Mouse (Mus musculus) MEL (cell line): ENCODE data around the gene 2010300C02Rik.

ENCODE experiments used
- CHD1 ChIP-seq: IDR thresholded peaks from 2 replicates; pipeline ENCODE4 v1.6.1; 2012; ENCODE audit warnings: low read depth, mild to moderate bottlenecking, inconsistent platforms, low read length, improper control_type of control experiment
- CHD2 ChIP-seq: IDR thresholded peaks from 2 replicates; pipeline ENCODE4 v1.6.1; 2011; ENCODE audit warnings: low read length, improper control_type of control experiment
- CTCF ChIP-seq, 3 experiments: IDR thresholded peaks in 2 of 3; conservative IDR thresholded peaks in 1 of 3; 2 replicates each; pipeline ENCODE4 v1.5.1; 2011 to 2012; ENCODE audit warnings: low read length in 3 of 3, low read depth in 2 of 3, mild to moderate bottlenecking in 2 of 3, improper control_type of control experiment in 1 of 3, inconsistent platforms in 1 of 3, mixed read lengths in 1 of 3, moderate library complexity in 1 of 3; ENCODE audit not compliant: control insufficient read depth in 1 of 3, insufficient read depth in 1 of 3, poor library complexity in 1 of 3, severe bottlenecking in 1 of 3
- EP300 ChIP-seq, 2 experiments: IDR thresholded peaks; 2 replicates each; pipeline ENCODE4 v1.6.1; 2011; ENCODE audit warnings: improper control_type of control experiment in 2 of 2, low read length in 2 of 2, low read depth in 1 of 2, mild to moderate bottlenecking in 1 of 2
- GATA1 ChIP-seq: IDR thresholded peaks from 2 replicates; pipeline ENCODE4 v1.6.1; 2011; ENCODE audit warnings: low read depth, low read length, improper control_type of control experiment
- MEF2A ChIP-seq: IDR thresholded peaks from 2 replicates; pipeline ENCODE4 v1.6.1; 2014; ENCODE audit warnings: low read depth, mild to moderate bottlenecking, inconsistent platforms, low read length, improper control_type of control experiment; ENCODE audit not compliant: poor library complexity, insufficient replicate concordance, severe bottlenecking; ENCODE audit errors: extremely low read depth
- NRF1 ChIP-seq: IDR thresholded peaks from 2 replicates; pipeline ENCODE4 v1.6.1; 2014; ENCODE audit warnings: low read depth, mild to moderate bottlenecking, inconsistent platforms, low read length, improper control_type of control experiment, moderate library complexity; ENCODE audit not compliant: poor library complexity, insufficient read depth, severe bottlenecking
- POLR2A ChIP-seq, 2 experiments: IDR thresholded peaks; 2 replicates each; pipeline ENCODE4 v1.6.1; 2011 to 2012; ENCODE audit warnings: low read length in 2 of 2, mild to moderate bottlenecking in 2 of 2, control low read depth in 1 of 2, improper control_type of control experiment in 1 of 2, low read depth in 1 of 2, moderate library complexity in 1 of 2; ENCODE audit not compliant: control insufficient read depth in 1 of 2, insufficient read depth in 1 of 2, poor library complexity in 1 of 2
- RAD21 ChIP-seq: IDR thresholded peaks from 2 replicates; pipeline ENCODE4 v1.6.1; 2011; ENCODE audit warnings: mild to moderate bottlenecking, low read depth, low read length, improper control_type of control experiment
- TCF12 ChIP-seq: IDR thresholded peaks from 2 replicates; pipeline ENCODE4 v1.6.1; 2014; ENCODE audit warnings: low read depth, mild to moderate bottlenecking, inconsistent platforms, low read length, improper control_type of control experiment, moderate library complexity
- UBTF ChIP-seq: IDR thresholded peaks from 2 replicates; pipeline ENCODE4 v1.6.1; 2012; ENCODE audit warnings: low read depth, mild to moderate bottlenecking, inconsistent platforms, low read length, improper control_type of control experiment, moderate library complexity, borderline replicate concordance; ENCODE audit not compliant: insufficient read depth
- ZC3H11A ChIP-seq: IDR thresholded peaks from 2 replicates; pipeline ENCODE4 v1.6.1; 2012; ENCODE audit warnings: low read depth, mild to moderate bottlenecking, inconsistent platforms, low read length, improper control_type of control experiment

DNA sequence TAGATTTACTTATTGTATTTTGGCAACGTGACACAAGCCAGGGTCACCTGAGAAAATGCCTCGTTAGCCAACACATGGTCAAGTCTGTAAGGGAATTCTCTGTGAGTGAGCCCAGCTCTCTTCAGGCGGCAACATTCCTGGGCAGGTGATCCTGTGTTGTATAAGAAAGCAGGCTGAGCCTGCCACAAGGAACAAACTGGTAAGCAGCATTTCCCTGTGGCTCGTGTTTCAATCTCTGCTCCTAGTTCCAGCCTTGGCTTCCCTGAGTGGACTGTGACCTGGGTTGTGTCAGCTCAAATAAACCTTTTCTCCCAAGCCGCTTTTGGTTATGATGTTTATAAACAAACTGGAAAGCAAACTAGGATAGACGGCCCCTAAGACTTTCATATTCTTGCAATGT, 108.9 kb downstream of the 2010300C02Rik start:
- TF ChIP-seq POLR2A (IDR thresholded peaks at IDR 0.05; ENCODE audit: control insufficient read depth in 1 of 2, insufficient read depth in 1 of 2, low read depth in 1 of 2, low read length in 2 of 2, poor library complexity in 1 of 2) (no peak), RAD21 (no peak), CHD2 (no peak), GATA1 (no peak), NRF1 (no peak), CHD1 (no peak), MEF2A (no peak), CTCF (IDR thresholded peaks at IDR 0.05 in 2 of 3, conservative IDR thresholded peaks at IDR 0.05 in 1 of 3; ENCODE audit: control insufficient read depth in 1 of 3, insufficient read depth in 1 of 3, low read depth in 2 of 3, low read length in 3 of 3, poor library complexity in 1 of 3, severe bottlenecking in 1 of 3) (no peak), TCF12 (no peak), UBTF (no peak), EP300 (IDR thresholded peaks at IDR 0.05; ENCODE audit: low read depth in 1 of 2, low read length in 2 of 2) (no peak), ZC3H11A (no peak)
